Mouse (Mus musculus) neural tube, embryonic 14.5 days (tissue): Measurements from ENCODE around the gene Ntm. TPM values are rescaled to one million over a fixed set of nuclear protein-coding genes. Genes with fewer than 3 reads are reported as not detected.

Experiments
- ATAC-seq: fragments of 200-750 bp; cut with Nextera tagmentation; 2 replicates; pipeline ENCODE4 v1.8.0; 2017; ENCODE audit warnings: low read depth, mild to moderate bottlenecking, moderate TSS enrichment, moderate library complexity
- H3K27ac ChIP-seq: fragments of 300-500 bp; sonication (generic); 2 replicates; pipeline ENCODE4 v1.5.1; 2014; ENCODE audit warnings: low read depth, mild to moderate bottlenecking, control low read depth, low read length, moderate library complexity, mixed read lengths
- H3K27me3 ChIP-seq: fragments of 300-500 bp; sonication (generic); 2 replicates; pipeline ENCODE4 v1.6.1; 2014; ENCODE audit warnings: low read length; ENCODE audit not compliant: control insufficient read depth, insufficient read depth
- H3K36me3 ChIP-seq: fragments of 300-500 bp; sonication (generic); 2 replicates; pipeline ENCODE4 v1.6.1; 2014; ENCODE audit warnings: low read length, mixed read lengths; ENCODE audit not compliant: control insufficient read depth, insufficient read depth
- H3K4me1 ChIP-seq: fragments of 300-500 bp; sonication (generic); 2 replicates; pipeline ENCODE4 v1.6.1; 2014; ENCODE audit warnings: low read length; ENCODE audit not compliant: control insufficient read depth, insufficient read depth
- H3K4me2 ChIP-seq: fragments of 300-500 bp; sonication (generic); 2 replicates; pipeline ENCODE4 v1.6.1; 2014; ENCODE audit warnings: mild to moderate bottlenecking, low read depth, low read length, control low read depth
- H3K4me3 ChIP-seq: fragments of 300-500 bp; sonication (generic); 2 replicates; pipeline ENCODE4 v1.5.1; 2014; ENCODE audit warnings: low read depth, low read length, control low read depth, mixed read lengths
- H3K9ac ChIP-seq: fragments of 300-500 bp; sonication (generic); replicated peaks from 2 replicates; pipeline ENCODE4 v1.6.1; 2014; ENCODE audit warnings: low read depth, mild to moderate bottlenecking, control low read depth, low read length, mixed read lengths
- H3K9me3 ChIP-seq: fragments of 300-500 bp; sonication (generic); 2 replicates; pipeline ENCODE4 v1.6.1; 2016; ENCODE audit warnings: low read length; ENCODE audit not compliant: control insufficient read depth
- WGBS: fragments of 180-500 bp; shearing (Covaris S2); extraction: QIAGEN DNeasy Blood & Tissue Kit; methylation state at CpG from one replicate; pipeline ENCODE4 v1.1.7; 2014; 5-methylcytosine and 5-hydroxymethylcytosine counted together
- polyA plus RNA-seq: library from polyadenylated mRNA; unstranded; fragments of >200 nt; fragmentation: Nextera tagmentation; extraction: Ambion mirVana; gene quantifications from 2 replicates; pipeline ENCODE4 v1.2.1, GENCODE M21; 2014

The Ntm gene
- polyA plus RNA-seq, 1 experiment from 2014 or later: 237 TPM

GRCm38 (mm10) chr9:29802071-29802705 is 160.8 kb downstream of the Ntm start:
- Histone ChIP-seq H3K9ac (no peak overlapping the region; the same call in 1 of the 2 replicates), H3K4me2 (peak overlapping the region; percentile 9; the same call in 1 of the 2 replicates), H3K27me3 (0 out of 2 replicates have a peak, but pooled peaks cover 3% of the 10 kb centered on the region), H3K4me3 (no peak overlapping the region), H3K27ac (peak overlapping the region; percentile 69; the same call in 1 of the 2 replicates), H3K9me3 (no peaks in the 10 kb centered on the region), H3K36me3 (no peaks in the 10 kb centered on the region), H3K4me1 (peaks cover 25% of the 10 kb centered on the region)
- WGBS: 11% methylated on average over 12 of the region's 12 CpGs
- ATAC-seq: peak; percentile 80

GRCm38 (mm10) chr9:29796281-29796680 is 166.7 kb downstream of the Ntm start:
- Histone ChIP-seq H3K4me1 (no peaks in the 10 kb centered on the region), H3K36me3 (no peaks in the 10 kb centered on the region), H3K9me3 (no peaks in the 10 kb centered on the region), H3K27me3 (0 out of 2 replicates have a peak, but pooled peaks cover 3% of the 10 kb centered on the region), H3K4me3 (no peak overlapping the region), H3K27ac (no peak overlapping the region), H3K4me2 (no peak overlapping the region), H3K9ac (no peak overlapping the region)
- ATAC-seq: no peak
- WGBS: 77% methylated on average over 4 of the region's 4 CpGs

- no peaks in the 10 kb centered on the region for H3K36me3 ChIP-seq
- no peak overlapping the region for H3K9ac ChIP-seq
- H3K4me2 ChIP-seq: no peak overlapping the region
- no peaks in the 10 kb centered on the region for H3K4me1 ChIP-seq
- H3K27me3 ChIP-seq: no peaks in the 10 kb centered on the region
- H3K9me3 ChIP-seq: no peaks in the 10 kb centered on the region
- 52% methylated on average over 10 of the region's 10 CpGs for WGBS
- H3K4me3 ChIP-seq: no peak overlapping the region
- ATAC-seq: no peak
- no peak overlapping the region for H3K27ac ChIP-seq
Measured at GRCm38 (mm10) chr9:29791199-29791915, 171.6 kb downstream of the Ntm start.

- Histone ChIP-seq H3K36me3 (no peaks in the 10 kb centered on the region), H3K27me3 (no peaks in the 10 kb centered on the region), H3K4me3 (no peak overlapping the region), H3K9me3 (no peaks in the 10 kb centered on the region), H3K27ac (no peak overlapping the region), H3K4me2 (no peak overlapping the region), H3K4me1 (no peaks in the 10 kb centered on the region), H3K9ac (no peak overlapping the region)
- ATAC-seq: no peak
- 83% methylated on average over 4 of the region's 4 CpGs for WGBS
Measured at GRCm38 (mm10) chr9:29790017-29790416, 172.9 kb downstream of the Ntm start.

GRCm38 (mm10) chr9:29788855-29789254 is 174.1 kb downstream of the Ntm start:
- WGBS: 84% methylated on average over 9 of the region's 9 CpGs
- H3K9ac ChIP-seq: no peak overlapping the region
- H3K4me3 ChIP-seq: no peak overlapping the region
- H3K4me2 ChIP-seq: no peak overlapping the region
- no peak overlapping the region for H3K27ac ChIP-seq
- no peaks in the 10 kb centered on the region for H3K36me3 ChIP-seq
- ATAC-seq: no peak
- no peaks in the 10 kb centered on the region for H3K27me3 ChIP-seq
- H3K4me1 ChIP-seq: no peaks in the 10 kb centered on the region
- no peaks in the 10 kb centered on the region for H3K9me3 ChIP-seq

GRCm38 (mm10) chr9:29787408-29787807 is 175.5 kb downstream of the Ntm start:
- Histone ChIP-seq H3K4me1 (no peaks in the 10 kb centered on the region), H3K27me3 (no peaks in the 10 kb centered on the region), H3K36me3 (no peaks in the 10 kb centered on the region), H3K4me3 (no peak overlapping the region), H3K27ac (no peak overlapping the region), H3K9me3 (no peaks in the 10 kb centered on the region), H3K4me2 (no peak overlapping the region), H3K9ac (no peak overlapping the region)
- WGBS: 78% methylated on average over 4 of the region's 4 CpGs
- ATAC-seq: no peak

GRCm38 (mm10) chr9:29782697-29783096 is 180.2 kb downstream of the Ntm start:
- H3K27me3 ChIP-seq: no peaks in the 10 kb centered on the region
- no peaks in the 10 kb centered on the region for H3K9me3 ChIP-seq
- no peak overlapping the region for H3K4me3 ChIP-seq
- no peaks in the 10 kb centered on the region for H3K36me3 ChIP-seq
- no peak for ATAC-seq
- no peaks in the 10 kb centered on the region for H3K4me1 ChIP-seq
- no peak overlapping the region for H3K9ac ChIP-seq
- WGBS: 84% methylated on average over 4 of the region's 4 CpGs
- no peak overlapping the region for H3K4me2 ChIP-seq
- H3K27ac ChIP-seq: no peak overlapping the region

- H3K4me1 ChIP-seq: no peaks in the 10 kb centered on the region
- no peak overlapping the region for H3K9ac ChIP-seq
- no peaks in the 10 kb centered on the region for H3K9me3 ChIP-seq
- ATAC-seq: no peak
- no peak overlapping the region for H3K27ac ChIP-seq
- no peaks in the 10 kb centered on the region for H3K27me3 ChIP-seq
- 81% methylated on average over 7 of the region's 7 CpGs for WGBS
- no peak overlapping the region for H3K4me2 ChIP-seq
- no peaks in the 10 kb centered on the region for H3K36me3 ChIP-seq
- H3K4me3 ChIP-seq: no peak overlapping the region
Measured at GRCm38 (mm10) chr9:29779739-29780138, 183.2 kb downstream of the Ntm start.

- Histone ChIP-seq H3K36me3 (no peaks in the 10 kb centered on the region), H3K27me3 (no peaks in the 10 kb centered on the region), H3K9ac (no peak overlapping the region), H3K4me1 (no peaks in the 10 kb centered on the region), H3K4me3 (no peak overlapping the region), H3K4me2 (no peak overlapping the region), H3K9me3 (no peaks in the 10 kb centered on the region), H3K27ac (no peak overlapping the region)
- ATAC-seq: no peak
- WGBS: 93% methylated on average over 3 of the region's 3 CpGs
Measured at GRCm38 (mm10) chr9:29776951-29777350, 186.0 kb downstream of the Ntm start.
